Mouse (Mus musculus) midbrain, embryonic 11.5 days (tissue): ENCODE measurements at regions not wholly inside any gene's neighbourhood (a gene's known extent, or its start where the extent isn't known, plus 50 kb on each side); places are given as distances from the start of the nearest gene placed in this dataset.
A peak's percentile ranks its signal among the peaks of the same experiment; 100 is the strongest.

Source experiments
- ATAC-seq: fragments of 200-750 bp; cut with Nextera tagmentation; 2 replicates; pipeline ENCODE4 v1.8.0; 2017; ENCODE audit warnings: moderate TSS enrichment, moderate library complexity; ENCODE audit not compliant: low FRiP score
- DNase-seq: peaks from one replicate; pipeline ENCODE4 v3.0.0; 2015; ENCODE audit warnings: low spot score; ENCODE audit errors: missing footprints
- H3K27ac ChIP-seq: fragments of 300-500 bp; sonication (generic); 2 replicates; pipeline ENCODE4 v1.5.1; 2014; ENCODE audit warnings: low read depth, low read length
- H3K27me3 ChIP-seq: fragments of 300-500 bp; sonication (generic); 2 replicates; pipeline ENCODE4 v1.6.1; 2014; ENCODE audit warnings: mild to moderate bottlenecking, low read length, moderate library complexity, mixed read lengths; ENCODE audit not compliant: control insufficient read depth, insufficient read depth
- H3K36me3 ChIP-seq: fragments of 300-500 bp; sonication (generic); 2 replicates; pipeline ENCODE4 v1.6.1; 2014; ENCODE audit warnings: mild to moderate bottlenecking, low read length, moderate library complexity, mixed read lengths; ENCODE audit not compliant: control insufficient read depth, insufficient read depth
- H3K4me1 ChIP-seq: fragments of 300-500 bp; sonication (generic); 2 replicates; pipeline ENCODE4 v1.6.1; 2014; ENCODE audit warnings: low read length; ENCODE audit not compliant: control insufficient read depth, insufficient read depth
- H3K4me2 ChIP-seq: fragments of 300-500 bp; sonication (generic); 2 replicates; pipeline ENCODE4 v1.6.1; 2014; ENCODE audit warnings: mild to moderate bottlenecking, moderate library complexity
- H3K4me3 ChIP-seq: fragments of 300-500 bp; sonication (generic); 2 replicates; pipeline ENCODE4 v1.5.1; 2014; ENCODE audit warnings: low read depth, low read length
- H3K9ac ChIP-seq: fragments of 300-500 bp; sonication (generic); 2 replicates; pipeline ENCODE4 v1.6.1; 2014; ENCODE audit warnings: low read length
- H3K9me3 ChIP-seq: fragments of 300-500 bp; sonication (generic); 2 replicates; pipeline ENCODE4 v1.6.1; 2016; ENCODE audit warnings: low read length; ENCODE audit not compliant: control insufficient read depth
- WGBS: fragments of 180-500 bp; shearing (Covaris S2); extraction: QIAGEN DNeasy Blood & Tissue Kit; methylation state at CpG from one replicate; pipeline ENCODE4 v1.1.7; 2014; 5-methylcytosine and 5-hydroxymethylcytosine counted together

DNA sequence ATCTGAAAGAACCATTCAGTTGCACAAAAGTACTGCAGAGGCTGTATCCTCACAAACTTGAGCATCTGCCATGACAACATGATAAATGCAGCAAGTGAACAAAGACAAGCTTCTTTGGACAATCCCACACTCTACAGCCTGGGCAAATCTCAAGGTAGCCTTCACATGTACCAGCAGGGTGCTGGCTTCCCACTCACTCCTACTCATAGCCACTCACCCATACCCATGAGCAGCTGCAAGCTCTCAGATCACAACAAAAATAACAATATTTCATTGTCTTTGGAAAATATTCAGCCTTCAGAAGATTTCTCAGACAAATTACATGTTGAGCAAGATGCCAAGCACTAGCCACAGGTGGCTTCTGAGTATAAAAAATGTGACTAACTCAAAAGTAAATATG is 689.3 kb downstream of the Cypt12 start:
- Histone ChIP-seq H3K4me3 (no peak overlapping the region), H3K4me1 (no peaks in the 10 kb centered on the region), H3K4me2 (no peak overlapping the region), H3K27me3 (no peaks in the 10 kb centered on the region), H3K9ac (no peak overlapping the region), H3K27ac (no peak overlapping the region), H3K36me3 (no peaks in the 10 kb centered on the region), H3K9me3 (no peaks in the 10 kb centered on the region)
- ATAC-seq (no peak), DNase-seq (no peak)

DNA sequence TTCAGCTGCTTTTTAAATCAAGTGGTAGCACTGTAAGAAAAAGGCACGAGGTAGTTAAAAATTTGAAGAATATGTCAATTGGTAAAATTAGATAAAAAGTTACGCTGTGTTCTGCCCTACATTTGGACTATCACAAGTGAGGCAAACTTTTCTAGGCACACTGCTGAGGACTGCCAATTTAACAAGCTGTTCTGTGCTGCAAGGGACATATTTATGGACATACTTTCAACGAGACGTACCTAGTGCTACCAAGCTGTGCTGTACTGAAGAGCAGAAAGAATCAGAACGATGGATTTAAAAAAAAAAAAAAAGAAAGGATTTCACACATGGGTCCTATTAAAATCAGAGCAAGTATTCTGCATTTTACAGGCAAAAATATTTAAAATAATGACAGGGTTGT is 692.1 kb downstream of the Cypt12 start:
- H3K9me3 ChIP-seq: no peaks in the 10 kb centered on the region
- ATAC-seq (no peak), DNase-seq (no peak)
- 84% methylated on average over 5 of the region's 5 CpGs for WGBS
- no peaks in the 10 kb centered on the region for H3K27me3 ChIP-seq
- H3K4me3 ChIP-seq: no peak overlapping the region
- H3K4me1 ChIP-seq: no peaks in the 10 kb centered on the region
- no peak overlapping the region for H3K9ac ChIP-seq
- no peak overlapping the region for H3K27ac ChIP-seq
- H3K4me2 ChIP-seq: no peak overlapping the region
- no peaks in the 10 kb centered on the region for H3K36me3 ChIP-seq

DNA sequence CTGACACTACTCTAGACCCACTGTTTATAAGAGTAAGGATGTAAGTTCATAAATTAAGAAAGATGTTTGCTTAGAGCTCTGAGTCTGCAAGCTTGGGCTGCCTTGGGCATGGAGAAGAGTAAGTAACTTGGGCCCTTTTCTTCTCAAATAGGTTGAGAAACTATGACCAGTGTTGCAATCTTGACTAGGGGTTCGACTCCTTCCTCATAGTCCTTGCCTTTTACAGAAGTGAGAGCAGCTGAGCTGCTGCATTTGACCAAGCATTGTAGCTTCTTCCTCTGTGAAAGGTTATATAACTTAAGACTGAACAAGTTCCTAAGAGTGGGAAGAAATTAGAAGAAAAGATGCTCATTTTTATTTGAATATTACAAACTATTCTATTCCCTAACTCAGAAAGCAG is 693.5 kb downstream of the Cypt12 start:
- H3K27me3 ChIP-seq: no peaks in the 10 kb centered on the region
- no peaks in the 10 kb centered on the region for H3K4me1 ChIP-seq
- H3K9ac ChIP-seq: no peak overlapping the region
- no peaks in the 10 kb centered on the region for H3K9me3 ChIP-seq
- H3K27ac ChIP-seq: no peak overlapping the region
- DNase-seq: no peak
- no peak overlapping the region for H3K4me2 ChIP-seq
- H3K36me3 ChIP-seq: no peaks in the 10 kb centered on the region
- ATAC-seq: no peak
- 90% methylated on average over 1 of the region's 1 CpGs for WGBS
- no peak overlapping the region for H3K4me3 ChIP-seq

DNA sequence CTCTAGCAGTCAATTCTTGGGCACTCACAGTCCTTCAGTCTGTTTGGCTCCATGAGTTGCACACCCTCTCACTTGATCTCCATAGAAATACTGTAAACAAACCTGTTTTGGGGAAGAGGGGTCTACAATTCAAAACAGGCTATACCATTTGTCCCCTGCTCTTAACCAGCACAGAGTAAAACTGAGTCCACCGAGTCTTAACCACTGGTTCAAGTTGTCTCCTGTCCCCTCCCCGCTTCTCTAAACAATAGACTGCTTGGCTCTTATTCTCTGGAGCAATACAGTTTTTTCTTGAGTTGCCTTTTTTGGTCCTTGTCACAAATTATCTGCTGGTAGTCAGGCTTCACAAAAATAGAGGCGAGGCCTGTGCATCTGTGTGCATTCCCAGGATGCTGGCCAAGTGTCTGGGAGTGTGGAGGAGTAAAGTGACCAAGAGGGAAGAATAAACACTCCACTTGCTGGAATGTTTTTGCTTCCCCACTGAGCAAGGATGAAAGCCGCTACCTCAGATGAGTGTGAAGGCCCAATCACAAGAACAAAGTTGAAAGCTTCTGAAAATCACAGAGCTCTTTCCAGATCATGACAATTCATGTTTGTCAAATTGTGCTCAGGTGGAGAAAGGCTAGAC is 695.3 kb downstream of the Cypt12 start:
- Histone ChIP-seq H3K27ac (no peak overlapping the region), H3K9ac (no peak overlapping the region), H3K4me1 (no peaks in the 10 kb centered on the region), H3K4me2 (no peak overlapping the region), H3K27me3 (no peaks in the 10 kb centered on the region), H3K36me3 (no peaks in the 10 kb centered on the region), H3K4me3 (no peak overlapping the region), H3K9me3 (no peaks in the 10 kb centered on the region)
- DNase-seq (peak; percentile 37), ATAC-seq (no peak)
- 74% methylated on average over 4 of the region's 4 CpGs for WGBS

DNA sequence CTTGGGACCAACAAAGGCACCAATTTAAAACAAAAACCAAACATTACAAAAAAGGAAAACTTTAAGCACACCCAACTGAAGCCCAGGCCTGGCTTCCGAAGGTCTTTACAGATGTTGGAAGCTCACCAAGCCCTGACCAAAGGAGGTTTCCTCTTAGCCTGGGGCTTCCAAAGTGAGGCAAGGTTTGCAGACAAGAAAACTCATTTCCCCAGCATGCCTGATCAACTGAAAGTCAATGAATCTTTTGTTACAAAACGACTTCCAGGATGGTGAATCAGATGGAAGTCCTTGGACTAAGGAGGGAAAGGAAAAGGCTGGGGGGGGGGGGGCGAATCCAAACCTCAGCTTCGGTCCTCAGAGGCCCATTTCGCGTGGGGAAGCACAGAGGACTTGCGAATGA is 697.3 kb downstream of the Cypt12 start:
- Histone ChIP-seq H3K9me3 (no peaks in the 10 kb centered on the region), H3K4me3 (no peak overlapping the region), H3K27ac (no peak overlapping the region), H3K4me2 (no peak overlapping the region), H3K27me3 (no peaks in the 10 kb centered on the region), H3K4me1 (no peaks in the 10 kb centered on the region), H3K36me3 (no peaks in the 10 kb centered on the region), H3K9ac (no peak overlapping the region)
- WGBS: 55% methylated on average over 7 of the region's 7 CpGs
- no peak for ATAC-seq
- DNase-seq: no peak

DNA sequence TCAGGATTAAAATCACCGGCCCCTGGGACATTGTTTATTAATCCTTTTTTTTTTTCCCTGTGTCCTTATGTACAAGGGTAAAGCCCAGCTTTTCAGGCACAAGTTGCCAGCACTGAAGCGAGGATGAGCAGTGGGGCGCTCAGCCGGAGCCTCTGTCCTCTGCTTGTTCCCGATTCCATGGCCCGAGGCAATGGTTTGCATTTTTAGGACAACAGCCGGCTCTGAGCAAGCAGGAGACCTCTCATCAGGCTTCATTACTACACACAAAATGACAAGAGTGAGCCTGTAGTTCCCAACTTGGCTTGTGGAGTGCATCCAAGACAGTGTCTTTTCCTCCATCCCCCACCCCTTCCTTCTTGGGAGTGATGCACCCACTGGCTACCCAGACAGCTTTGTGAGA is 697.7 kb downstream of the Cypt12 start:
- no peaks in the 10 kb centered on the region for H3K36me3 ChIP-seq
- H3K27me3 ChIP-seq: no peaks in the 10 kb centered on the region
- H3K27ac ChIP-seq: no peak overlapping the region
- no peak overlapping the region for H3K9ac ChIP-seq
- no peaks in the 10 kb centered on the region for H3K4me1 ChIP-seq
- DNase-seq (no peak), ATAC-seq (0 out of 2 replicates have a peak, but pooled peaks have one; percentile 22)
- WGBS: 38% methylated on average over 7 of the region's 7 CpGs
- H3K4me3 ChIP-seq: no peak overlapping the region
- H3K4me2 ChIP-seq: no peak overlapping the region
- H3K9me3 ChIP-seq: no peaks in the 10 kb centered on the region

DNA sequence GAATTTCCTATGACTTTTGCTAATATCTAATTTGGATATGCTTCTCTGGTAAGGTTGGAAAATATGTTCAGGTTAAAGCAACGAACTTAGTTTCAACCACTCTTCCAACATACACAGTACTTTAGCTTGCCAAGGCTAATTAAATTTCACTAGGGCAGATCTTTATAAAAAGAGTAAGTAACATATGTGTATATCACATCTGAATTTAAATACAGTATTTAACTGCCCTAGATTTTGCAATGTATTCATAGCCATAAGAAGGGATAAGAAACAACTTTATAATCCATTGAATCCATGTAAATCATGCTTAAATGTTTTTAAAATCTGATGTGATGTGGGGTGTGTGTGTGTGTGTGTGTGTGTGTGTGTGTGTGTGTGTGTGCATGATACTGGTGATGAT is 705.3 kb downstream of the Cypt12 start:
- Histone ChIP-seq H3K4me2 (no peak overlapping the region), H3K36me3 (no peaks in the 10 kb centered on the region), H3K27ac (no peak overlapping the region), H3K9me3 (no peaks in the 10 kb centered on the region), H3K4me1 (no peaks in the 10 kb centered on the region), H3K9ac (no peak overlapping the region), H3K27me3 (no peaks in the 10 kb centered on the region), H3K4me3 (no peak overlapping the region)
- no peak for DNase-seq
- 85% methylated on average over 1 of the region's 1 CpGs for WGBS
- no peak for ATAC-seq

DNA sequence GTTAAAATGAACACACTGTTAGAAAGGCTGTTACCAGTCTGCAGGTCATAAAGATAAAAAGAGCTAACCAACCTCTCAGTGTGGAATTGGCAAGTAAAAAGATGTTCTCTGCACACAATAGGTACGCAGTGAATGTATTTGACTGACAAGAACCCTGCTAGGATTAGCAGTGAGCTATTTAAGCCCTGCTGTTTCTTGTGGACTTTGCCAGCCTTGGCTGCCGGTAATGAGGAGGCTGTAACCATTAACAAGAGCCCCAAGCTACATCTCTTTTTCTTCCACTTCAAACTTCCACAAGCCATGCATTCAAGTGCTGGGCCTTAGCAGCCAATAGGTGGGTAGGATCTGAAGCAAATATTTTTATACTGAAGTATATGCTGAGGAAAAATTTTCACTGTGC is 717.5 kb downstream of the Cypt12 start:
- Histone ChIP-seq H3K27me3 (no peaks in the 10 kb centered on the region), H3K4me1 (no peaks in the 10 kb centered on the region), H3K27ac (no peak overlapping the region), H3K36me3 (no peaks in the 10 kb centered on the region), H3K9me3 (no peaks in the 10 kb centered on the region), H3K4me2 (no peak overlapping the region), H3K4me3 (no peak overlapping the region), H3K9ac (no peak overlapping the region)
- 10% methylated on average over 2 of the region's 2 CpGs for WGBS
- DNase-seq: no peak
- no peak for ATAC-seq

DNA sequence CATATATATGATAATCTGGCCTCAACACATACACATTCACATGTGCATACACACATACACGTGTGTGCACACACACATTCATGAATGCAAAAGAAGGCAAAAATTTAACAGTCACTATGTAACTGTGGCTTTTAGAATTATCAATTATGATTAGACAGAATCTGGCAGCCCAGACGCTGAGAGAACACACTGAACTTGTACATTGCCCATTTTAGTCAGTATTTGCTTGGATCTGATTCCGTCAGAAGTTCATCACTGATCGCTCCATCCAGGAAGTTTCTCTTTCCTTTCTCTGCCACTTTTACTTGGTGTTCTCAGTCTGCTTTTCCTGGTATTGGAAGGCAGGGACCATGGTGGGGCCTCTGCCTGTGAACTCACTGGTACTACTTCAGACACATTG is 719.5 kb downstream of the Cypt12 start:
- no peak for DNase-seq
- no peak overlapping the region for H3K27ac ChIP-seq
- H3K36me3 ChIP-seq: no peaks in the 10 kb centered on the region
- H3K4me1 ChIP-seq: no peaks in the 10 kb centered on the region
- no peak overlapping the region for H3K9ac ChIP-seq
- no peak for ATAC-seq
- H3K9me3 ChIP-seq: no peaks in the 10 kb centered on the region
- no peak overlapping the region for H3K4me2 ChIP-seq
- no peaks in the 10 kb centered on the region for H3K27me3 ChIP-seq
- WGBS: 91% methylated on average over 4 of the region's 4 CpGs
- no peak overlapping the region for H3K4me3 ChIP-seq

DNA sequence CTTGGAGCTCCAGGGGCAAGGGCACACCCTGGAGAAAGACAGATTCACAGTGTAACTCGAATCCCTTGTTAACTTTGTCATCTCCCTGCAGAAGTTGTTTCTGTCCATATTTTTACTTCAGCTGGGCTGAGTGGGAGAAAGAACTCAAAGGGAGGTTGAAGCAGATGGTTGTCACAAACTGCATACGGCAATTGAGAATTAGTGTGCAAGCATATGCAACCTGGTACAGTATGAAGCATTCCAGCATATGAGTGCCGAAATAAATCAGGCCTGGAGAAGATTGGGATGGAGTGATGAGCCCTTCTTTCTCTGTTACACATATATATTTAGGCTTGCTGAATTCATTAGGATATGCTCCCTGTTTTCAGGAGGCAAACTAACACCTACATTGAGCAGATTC is 720.7 kb downstream of the Cypt12 start:
- no peak for ATAC-seq
- Histone ChIP-seq H3K9me3 (no peaks in the 10 kb centered on the region), H3K4me1 (no peaks in the 10 kb centered on the region), H3K9ac (no peak overlapping the region), H3K27ac (no peak overlapping the region), H3K36me3 (no peaks in the 10 kb centered on the region), H3K4me2 (no peak overlapping the region), H3K4me3 (no peak overlapping the region), H3K27me3 (no peaks in the 10 kb centered on the region)
- no peak for DNase-seq
- WGBS: 86% methylated on average over 3 of the region's 3 CpGs
